Mouse (Mus musculus) G1E (cell line): ENCODE data around the gene Tet1. TPM values are rescaled to one million over a fixed set of nuclear protein-coding genes. Genes with fewer than 3 reads are reported as not detected.

Source experiments
- ATAC-seq: 2 replicates; pipeline ENCODE4 v1.8.0; 2016; ENCODE audit warnings: mild to moderate bottlenecking; ENCODE audit not compliant: insufficient number of reproducible peaks, poor library complexity, low FRiP score, severe bottlenecking; ENCODE audit errors: extremely low read depth
- DNase-seq: peaks from one replicate; pipeline ENCODE4 v3.0.0; 2012; ENCODE audit warnings: low spot score
- H3K27me3 ChIP-seq: 2 replicates; pipeline ENCODE4 v1.6.1; 2012; ENCODE audit warnings: mild to moderate bottlenecking, low read length, inconsistent platforms; ENCODE audit not compliant: insufficient read depth
- H3K36me3 ChIP-seq: replicated peaks from 2 replicates; pipeline ENCODE3; 2012; ENCODE audit warnings: mild to moderate bottlenecking, inconsistent platforms
- H3K4me1 ChIP-seq: 2 replicates; pipeline ENCODE4 v1.6.1; 2012; ENCODE audit warnings: low read depth, low read length, inconsistent platforms, mixed read lengths; ENCODE audit not compliant: insufficient read depth
- H3K4me3 ChIP-seq: 2 replicates; pipeline ENCODE4 v1.5.1; 2012; ENCODE audit warnings: low read depth, mild to moderate bottlenecking, inconsistent platforms, low read length, moderate library complexity, mixed read lengths
- H3K9me3 ChIP-seq: replicated peaks from 2 replicates; pipeline ENCODE4 v1.6.1; 2012; ENCODE audit warnings: inconsistent platforms
- CTCF ChIP-seq: IDR thresholded peaks from 2 replicates; pipeline ENCODE4 v1.5.1; 2012; ENCODE audit warnings: low read depth, low read length, inconsistent platforms, mixed read lengths
- GATA1 ChIP-seq: IDR thresholded peaks from 2 replicates; pipeline ENCODE4 v1.6.1; 2012; ENCODE audit warnings: borderline replicate concordance, low read length, inconsistent platforms, mixed read lengths
- GATA2 ChIP-seq: IDR thresholded peaks from 2 replicates; pipeline ENCODE4 v1.6.1; 2012; ENCODE audit warnings: low read depth, low read length, inconsistent platforms, borderline replicate concordance
- POLR2AphosphoS5 ChIP-seq: IDR thresholded peaks from 2 replicates; pipeline ENCODE4 v1.6.1; 2012; ENCODE audit warnings: low read depth, low read length, inconsistent platforms; ENCODE audit not compliant: insufficient replicate concordance
- TAL1 ChIP-seq: conservative IDR thresholded peaks from 2 replicates; pipeline ENCODE4 v1.6.1; 2012; ENCODE audit warnings: low read depth, low read length, inconsistent platforms, mixed read lengths
- polyA plus RNA-seq: library from polyadenylated mRNA; stranded (reverse); fragments of >175 nt; gene quantifications from 2 replicates; pipeline ENCODE4 v1.2.3, GENCODE M21; 2012
- total RNA-seq, 2 experiments: library from RNA; stranded (forward) in 1 of 2; stranded (reverse) in 1 of 2; fragments of 200-1000 nt in 1 of 2; fragments of >200 nt in 1 of 2; fragmentation: Nextera tagmentation in 1 of 2; gene quantifications; 2 replicates each; pipeline ENCODE4 v1.2.3; 2014 to 2017

Gene Tet1
- total and polyA plus RNA-seq, 3 experiments, result 0.44 TPM; not detected in 2

DNA sequence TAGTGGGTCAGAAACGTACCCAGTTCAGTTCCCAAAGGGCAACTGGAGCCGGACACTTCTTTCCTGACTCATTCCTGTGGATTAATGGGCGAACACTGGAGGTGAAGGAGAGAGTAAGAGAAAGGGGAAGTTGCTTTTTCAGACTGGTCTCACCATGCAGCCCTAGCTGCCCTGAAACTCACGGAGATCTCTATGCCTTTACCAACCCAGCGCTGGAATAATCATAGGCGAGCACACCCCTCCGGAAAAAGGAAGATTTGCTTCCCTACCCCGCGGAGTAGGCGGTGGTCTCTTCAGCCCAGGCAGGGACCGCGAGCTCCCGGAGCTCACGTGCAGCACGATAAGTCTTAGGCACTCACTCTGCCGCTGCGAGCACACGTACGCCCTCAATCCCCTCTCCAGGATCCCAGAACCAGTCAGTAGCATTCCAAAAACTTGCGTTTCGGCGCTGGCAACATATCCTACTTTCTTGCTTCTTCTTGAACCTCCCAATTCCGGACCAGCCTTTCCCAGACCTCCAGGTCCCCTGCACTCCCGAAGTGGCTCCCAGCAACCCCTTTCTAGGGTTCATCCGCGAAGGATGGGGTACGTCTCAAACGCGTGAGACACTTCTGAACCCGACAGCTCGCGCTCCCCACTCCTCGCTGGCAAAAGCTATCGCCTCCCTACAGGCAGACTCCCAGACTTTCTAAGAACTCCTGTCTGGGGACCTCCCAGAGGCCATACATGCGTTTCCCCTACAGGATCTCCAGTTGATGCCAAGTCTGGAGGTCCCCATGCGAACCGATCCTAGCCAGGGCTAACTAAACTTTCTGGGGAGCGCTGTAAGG lies 22.6 kb downstream of the Tet1 start:
- Histone ChIP-seq H3K4me3 (no peak overlapping the region), H3K36me3 (no peaks in the 10 kb centered on the region), H3K4me1 (no peaks in the 10 kb centered on the region), H3K9me3 (no peaks in the 10 kb centered on the region), H3K27me3 (peaks cover 16% of the 10 kb centered on the region)
- DNase-seq (no peak), ATAC-seq (no peak)
- no peak for TF ChIP-seq TAL1
- no peak for TF ChIP-seq GATA2
- TF ChIP-seq CTCF, result no peak
- TF ChIP-seq POLR2AphosphoS5, result no peak

DNA sequence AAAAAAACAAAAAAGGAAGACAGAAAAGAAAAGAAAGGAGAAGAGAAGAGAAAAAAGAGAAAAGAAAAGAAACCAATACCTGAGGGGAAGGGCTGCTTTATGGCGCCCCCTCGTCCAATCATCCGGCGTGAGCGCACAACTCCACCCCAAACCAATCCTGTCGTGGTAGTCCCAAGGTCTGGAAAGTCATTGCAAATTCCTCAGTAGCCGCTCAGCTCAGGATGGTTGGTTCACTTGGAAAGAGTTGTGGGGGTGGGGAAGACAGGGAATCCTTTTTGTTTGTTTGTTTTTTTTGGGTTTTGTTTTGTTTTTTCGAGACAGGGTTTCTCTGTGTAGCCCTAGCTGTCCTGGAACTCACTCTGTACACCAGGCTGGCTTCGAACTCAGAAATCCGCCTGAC lies 23.3 kb downstream of the Tet1 start:
- Histone ChIP-seq H3K36me3 (no peaks in the 10 kb centered on the region), H3K4me3 (no peak overlapping the region), H3K4me1 (no peaks in the 10 kb centered on the region), H3K9me3 (no peaks in the 10 kb centered on the region), H3K27me3 (peaks cover 16% of the 10 kb centered on the region)
- no peak for TF ChIP-seq TAL1
- no peak for TF ChIP-seq CTCF
- TF ChIP-seq GATA2, result no peak
- TF ChIP-seq GATA1, result no peak
- TF ChIP-seq POLR2AphosphoS5, result no peak
- ATAC-seq (no peak), DNase-seq (no peak)

DNA sequence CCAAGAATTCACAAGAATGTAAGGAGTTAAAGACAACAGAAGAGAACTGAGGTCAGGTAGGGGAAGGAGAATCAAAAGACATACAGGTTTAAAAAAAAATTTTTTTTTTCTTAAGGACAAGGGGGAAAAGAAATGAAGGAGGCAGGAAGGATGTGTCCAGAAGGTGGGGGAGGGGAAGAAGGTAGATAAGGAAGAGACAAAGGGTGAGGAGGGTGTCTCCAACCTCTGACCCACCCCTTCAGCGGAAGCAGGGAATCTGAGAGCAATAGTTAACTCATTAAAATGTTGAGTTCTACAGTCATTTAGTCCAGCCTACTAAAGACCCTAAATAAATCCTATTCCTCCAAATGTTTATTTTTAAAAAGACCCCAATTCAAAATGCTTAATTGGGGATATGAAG lies 24.3 kb downstream of the Tet1 start:
- H3K4me3 ChIP-seq, result no peak overlapping the region
- H3K9me3 ChIP-seq, result no peaks in the 10 kb centered on the region
- TF ChIP-seq CTCF (no peak), GATA1 (no peak), GATA2 (no peak), TAL1 (no peak), POLR2AphosphoS5 (no peak)
- H3K27me3 ChIP-seq, result peaks cover 16% of the 10 kb centered on the region
- no peak for ATAC-seq
- H3K4me1 ChIP-seq, result no peaks in the 10 kb centered on the region
- no peak for DNase-seq
- no peaks in the 10 kb centered on the region for H3K36me3 ChIP-seq

DNA sequence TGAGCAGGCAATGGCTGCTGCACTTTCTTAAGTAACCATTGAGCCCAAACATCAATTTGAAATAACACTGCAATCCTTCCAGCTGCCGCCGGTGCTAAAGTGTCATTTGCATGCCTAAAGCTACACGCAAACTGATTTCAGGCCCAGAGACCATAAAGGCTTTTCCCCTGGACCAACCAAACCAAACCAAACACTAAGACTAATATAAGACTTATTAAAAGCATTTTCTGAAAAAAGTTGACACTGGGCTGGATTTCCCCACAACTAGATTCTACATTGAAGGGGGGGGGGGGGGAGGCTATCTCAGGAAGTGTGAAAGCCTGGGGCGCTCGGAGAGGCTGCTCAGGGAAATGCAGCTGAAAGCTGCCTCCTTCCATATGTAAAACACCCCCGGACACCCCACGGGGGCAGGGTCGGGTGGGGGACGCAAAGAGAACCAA lies 24.8 kb downstream of the Tet1 start:
- Histone ChIP-seq H3K27me3 (peaks cover 16% of the 10 kb centered on the region), H3K36me3 (no peaks in the 10 kb centered on the region), H3K9me3 (no peaks in the 10 kb centered on the region), H3K4me3 (no peak overlapping the region), H3K4me1 (no peaks in the 10 kb centered on the region)
- DNase-seq (no peak), ATAC-seq (no peak)
- TF ChIP-seq GATA2 (no peak), GATA1 (no peak), CTCF (no peak), TAL1 (no peak), POLR2AphosphoS5 (no peak)

DNA sequence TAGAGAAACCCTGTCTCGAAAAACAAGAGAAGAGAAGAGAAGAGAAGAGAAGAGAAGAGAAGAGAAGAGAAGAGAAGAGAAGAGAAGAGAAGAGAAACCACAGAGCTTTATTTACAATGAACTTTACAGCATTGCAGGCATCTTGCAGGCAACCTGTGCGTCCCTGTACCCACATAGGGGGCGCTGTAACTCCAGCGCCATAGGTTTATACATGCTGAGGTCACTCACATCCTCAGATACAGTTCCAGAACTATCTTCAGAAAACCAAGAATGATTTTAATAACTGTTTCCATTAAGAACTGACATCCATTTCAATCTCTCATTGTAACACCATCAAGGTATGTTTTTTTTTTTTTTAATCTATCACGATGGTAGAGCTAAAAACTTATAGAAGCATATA lies 27.6 kb downstream of the Tet1 start:
- ATAC-seq (no peak), DNase-seq (no peak)
- no peak for TF ChIP-seq POLR2AphosphoS5
- no peak for TF ChIP-seq GATA1
- TF ChIP-seq CTCF, result 0 out of 2 replicates have a peak, but pooled peaks have one; percentile 7
- TF ChIP-seq TAL1, result no peak
- no peak for TF ChIP-seq GATA2

DNA sequence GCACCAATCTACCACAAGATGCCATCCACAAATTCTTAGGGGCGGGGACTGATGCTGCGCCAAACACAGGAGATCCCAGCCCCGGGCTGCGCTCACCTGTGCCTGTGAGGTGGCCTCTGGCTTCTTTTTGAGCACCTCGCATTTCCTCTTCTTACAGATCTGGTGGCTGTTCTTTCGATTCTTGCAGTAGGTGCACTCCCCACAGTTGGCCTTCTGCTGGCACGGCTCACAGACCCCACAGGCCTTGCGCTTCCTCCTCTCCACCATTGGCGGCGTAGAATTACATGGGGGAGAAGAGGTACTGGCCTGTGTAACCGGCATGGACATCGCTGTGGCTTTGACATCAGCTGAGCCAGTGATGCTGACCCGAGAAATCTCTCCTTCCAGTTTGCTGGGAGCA lies 30.7 kb downstream of the Tet1 start:
- Histone ChIP-seq H3K4me1 (no peaks in the 10 kb centered on the region), H3K36me3 (no peaks in the 10 kb centered on the region), H3K9me3 (no peaks in the 10 kb centered on the region), H3K4me3 (no peak overlapping the region), H3K27me3 (no peaks in the 10 kb centered on the region)
- no peak for TF ChIP-seq TAL1
- TF ChIP-seq GATA1, result no peak
- TF ChIP-seq CTCF, result no peak
- no peak for TF ChIP-seq GATA2
- TF ChIP-seq POLR2AphosphoS5, result no peak
- DNase-seq (no peak), ATAC-seq (no peak)

More for the DNA sequence above, 27.6 kb downstream of the Tet1 start:
- Histone ChIP-seq H3K27me3 (peaks cover 4% of the 10 kb centered on the region), H3K36me3 (no peaks in the 10 kb centered on the region), H3K4me3 (no peak overlapping the region), H3K9me3 (no peaks in the 10 kb centered on the region), H3K4me1 (no peaks in the 10 kb centered on the region)
